Mouse (Mus musculus) CH12.LX (cell line): ENCODE results near the gene Pilra.

Experiments
- CTCF ChIP-seq, 2 experiments: IDR thresholded peaks in 1 of 2; conservative IDR thresholded peaks in 1 of 2; 2 replicates each; pipeline ENCODE4 v1.5.1; 2011 to 2012; ENCODE audit warnings: low read depth in 2 of 2, low read length in 2 of 2, improper control_type of control experiment in 1 of 2, inconsistent platforms in 1 of 2, mild to moderate bottlenecking in 1 of 2, moderate library complexity in 1 of 2
- E2F4 ChIP-seq: IDR thresholded peaks from 2 replicates; pipeline ENCODE4 v1.6.1; 2011; ENCODE audit warnings: low read depth, low read length, improper control_type of control experiment; ENCODE audit not compliant: insufficient replicate concordance
- EP300 ChIP-seq: IDR thresholded peaks from 2 replicates; pipeline ENCODE4 v1.6.1; 2011; ENCODE audit warnings: low read length, improper control_type of control experiment
- ETS1 ChIP-seq: conservative IDR thresholded peaks from 2 replicates; pipeline ENCODE4 v1.6.1; 2012; ENCODE audit warnings: low read depth, mild to moderate bottlenecking, inconsistent platforms, low read length, improper control_type of control experiment, moderate library complexity
- JUND ChIP-seq: conservative IDR thresholded peaks from 2 replicates; pipeline ENCODE4 v1.6.1; 2011; ENCODE audit warnings: low read depth, low read length, improper control_type of control experiment
- MEF2A ChIP-seq: IDR thresholded peaks from 2 replicates; pipeline ENCODE4 v1.6.1; 2014; ENCODE audit warnings: low read depth, mild to moderate bottlenecking, inconsistent platforms, low read length, improper control_type of control experiment, borderline replicate concordance
- MXI1 ChIP-seq: IDR thresholded peaks from 2 replicates; pipeline ENCODE4 v1.6.1; 2011; ENCODE audit warnings: mild to moderate bottlenecking, low read depth, low read length, improper control_type of control experiment
- PAX5 ChIP-seq: IDR thresholded peaks from 2 replicates; pipeline ENCODE4 v1.6.1; 2012; ENCODE audit warnings: low read length, inconsistent platforms, mixed read lengths
- POLR2A ChIP-seq: IDR thresholded peaks from 2 replicates; pipeline ENCODE4 v1.6.1; 2011; ENCODE audit warnings: low read depth, mild to moderate bottlenecking, improper control_type of control experiment, low read length
- POLR2AphosphoS2 ChIP-seq: IDR thresholded peaks from 2 replicates; pipeline ENCODE4 v1.6.1; 2011; ENCODE audit warnings: low read depth, low read length, improper control_type of control experiment
- SMC3 ChIP-seq: IDR thresholded peaks from 2 replicates; pipeline ENCODE4 v1.6.1; 2011; ENCODE audit warnings: low read depth, low read length, improper control_type of control experiment
- TBP ChIP-seq: conservative IDR thresholded peaks from 2 replicates; pipeline ENCODE4 v1.6.1; 2011; ENCODE audit warnings: low read depth, low read length, improper control_type of control experiment
- ZNF384 ChIP-seq: IDR thresholded peaks from 2 replicates; pipeline ENCODE4 v1.6.1; 2012; ENCODE audit warnings: low read depth, low read length, improper control_type of control experiment, inconsistent platforms

GRCm38 (mm10) chr5:137826421-137826820, 9.7 kb downstream of the Pilra start:
- no peak for TF ChIP-seq E2F4
- no peak for TF ChIP-seq TBP
- no peak for TF ChIP-seq JUND
- TF ChIP-seq POLR2A = peak; percentile 61
- TF ChIP-seq PAX5 = no peak
- no peak for TF ChIP-seq POLR2AphosphoS2
- no peak for TF ChIP-seq CTCF (conservative IDR thresholded peaks at IDR 0.05 in 1 of 2, IDR thresholded peaks at IDR 0.05 in 1 of 2; ENCODE audit: low read depth in 2 of 2, low read length in 2 of 2)
- 0 out of 2 replicates have a peak, but pooled peaks have one; percentile 30 for TF ChIP-seq MEF2A
- TF ChIP-seq ZNF384 = no peak
- TF ChIP-seq EP300 = no peak
- TF ChIP-seq SMC3 = no peak
- 0 out of 2 replicates have a peak, but pooled peaks have one; percentile 8 for TF ChIP-seq ETS1
- TF ChIP-seq MXI1 = peak; percentile 93
